In genomic region chr11:116126261-116126660, GRCm38 (mm10) we compare ENCODE assay signal across 22 mouse cellular contexts. TPM values are rescaled to one million over a fixed set of nuclear protein-coding genes. Genes with fewer than 3 reads are reported as not detected.
DNase-seq lines count a peak whose midpoint lies in the region; ATAC-seq and TF ChIP-seq lines count a peak whose summit lies in the region.
"Had no signal": no experiment of that assay in that cellular context is flagged by ENCODE, and none has a peak within 500 bp of the region (broad histone marks: within the 10 kb centered on the region; RNA-seq: fewer than 3 reads in every experiment).

No protein-coding gene starts in this region.

- no peaks in the 10 kb centered on the region for H3K27me3 ChIP-seq in kidney, embryonic 16.5 days (ENCODE audit: insufficient read depth, low read length)
- H3K27me3 ChIP-seq in liver, adult 2 months (ENCODE audit: control insufficient read depth, insufficient read depth, low read length) = no peaks in the 10 kb centered on the region
- no peaks in the 10 kb centered on the region for H3K27me3 ChIP-seq in liver, postnatal 0 days (ENCODE audit: insufficient read depth, low read length)
- H3K27me3 ChIP-seq: CH12.LX; forebrain, embryonic 15.5 days; hindbrain, embryonic 12.5 days; hindbrain, embryonic 15.5 days had no signal

- ATAC-seq in kidney, embryonic 16.5 days (ENCODE audit: low FRiP score, low TSS enrichment) = no peak
- no peak for ATAC-seq in liver, postnatal 0 days
- ATAC-seq: forebrain, embryonic 15.5 days had no signal

- no peak overlapping the region for H3K4me2 ChIP-seq in kidney, embryonic 16.5 days (replicated peaks; ENCODE audit: low read depth, low read length)
- H3K4me2 ChIP-seq in liver, postnatal 0 days (ENCODE audit: low read depth, low read length) = no peak overlapping the region
- H3K4me2 ChIP-seq: forebrain, embryonic 15.5 days had no signal

- no peak for TF ChIP-seq EP300 in liver, postnatal 0 days (IDR thresholded peaks at IDR 0.05; ENCODE audit: low read depth)

- peaks cover 16% of the 10 kb centered on the region for H3K36me3 ChIP-seq in kidney, embryonic 16.5 days (ENCODE audit: insufficient read depth, low read length)
- H3K36me3 ChIP-seq in liver, adult 2 months (ENCODE audit: control insufficient read depth, insufficient read depth, low read length) = peaks cover 21% of the 10 kb centered on the region
- H3K36me3 ChIP-seq in liver, postnatal 0 days (replicated peaks; ENCODE audit: insufficient read depth, low read length) = peaks cover 16% of the 10 kb centered on the region; the same call in 1 of the 2 replicates
- H3K36me3 ChIP-seq: forebrain, embryonic 15.5 days had no signal

- TF ChIP-seq CTCF in liver, adult 2 months (IDR thresholded peaks at IDR 0.05; ENCODE audit: low read depth, low read length) = no peak
- no peak for TF ChIP-seq CTCF in liver, postnatal 0 days (IDR thresholded peaks at IDR 0.05; ENCODE audit: low read depth)

- H3K4me3 ChIP-seq in kidney, embryonic 16.5 days (ENCODE audit: low read length) = no peak overlapping the region
- H3K4me3 ChIP-seq in liver, adult 2 months (ENCODE audit: insufficient read depth, low read depth, low read length) = no peak overlapping the region
- H3K4me3 ChIP-seq in liver, postnatal 0 days (ENCODE audit: low read depth, low read length) = no peak overlapping the region
- H3K4me3 ChIP-seq: erythroblast, embryonic 14.5 days; forebrain, embryonic 12.5 days; forebrain, embryonic 15.5 days; heart, adult 2 months; hindbrain, embryonic 12.5 days; hindbrain, embryonic 15.5 days had no signal

- no peak overlapping the region for H3K9ac ChIP-seq in kidney, embryonic 16.5 days (replicated peaks; ENCODE audit: low read length)
- H3K9ac ChIP-seq in liver, adult 2 months (ENCODE audit: low read depth, low read length) = no peak overlapping the region
- H3K9ac ChIP-seq in liver, postnatal 0 days (replicated peaks) = no peak overlapping the region
- H3K9ac ChIP-seq: forebrain, embryonic 12.5 days; forebrain, embryonic 15.5 days; hindbrain, embryonic 12.5 days; hindbrain, embryonic 15.5 days had no signal

- no peak overlapping the region for H3K27ac ChIP-seq in kidney, embryonic 16.5 days (ENCODE audit: low read length)
- H3K27ac ChIP-seq in liver, adult 2 months (replicated peaks; ENCODE audit: insufficient read depth, low read depth, low read length) = no peak overlapping the region; the same call in 1 of the 2 replicates
- no peak overlapping the region for H3K27ac ChIP-seq in liver, postnatal 0 days (ENCODE audit: low read depth)
- H3K27ac ChIP-seq: forebrain, embryonic 12.5 days; forebrain, embryonic 15.5 days; heart, adult 2 months; hindbrain, embryonic 12.5 days; hindbrain, embryonic 15.5 days had no signal

- WGBS in kidney, embryonic 16.5 days = 92% methylated on average over 15 of the region's 15 CpGs
- 57% methylated on average over 15 of the region's 15 CpGs for WGBS in liver, adult 2 months
- WGBS in liver, postnatal 0 days (ENCODE audit: insufficient replicate concordance) = 82% methylated on average over 15 of the region's 15 CpGs

- peak; percentile 28 for DNase-seq in cerebellum, adult 9-11 months
- DNase-seq in cerebellum, adult 18-20 months = no peak
- peak; percentile 20 for DNase-seq in kidney, postnatal 10 days
- DNase-seq in liver, adult 2 months (ENCODE audit: extremely low read depth, low read depth, low spot score) = peak; percentile 65
- DNase-seq in liver, postnatal 0 days = no peak
- no peak for DNase-seq in layer of hippocampus, postnatal 14 days (ENCODE audit: low spot score in 2 of 2)
- DNase-seq: adrenal gland, adult 2 months; adrenal gland, postnatal 14 days; B cell, adult 2 months; cerebellum, adult 11 months; cerebellum, adult 8-10 months; embryo, embryonic 11 days; gastrocnemius, postnatal 25 days; heart, adult 2 months had no signal

- H3K9me3 ChIP-seq in kidney, embryonic 16.5 days (ENCODE audit: low read length) = peaks cover 6% of the 10 kb centered on the region; the same call in 1 of the 2 replicates
- no peaks in the 10 kb centered on the region for H3K9me3 ChIP-seq in liver, postnatal 0 days (ENCODE audit: low read length)
- H3K9me3 ChIP-seq: forebrain, embryonic 12.5 days; forebrain, embryonic 15.5 days; heart, embryonic 10.5 days; hindbrain, embryonic 12.5 days; hindbrain, embryonic 15.5 days had no signal

- peaks cover 35% of the 10 kb centered on the region for H3K4me1 ChIP-seq in kidney, embryonic 16.5 days (ENCODE audit: insufficient read depth, low read length)
- H3K4me1 ChIP-seq in liver, adult 2 months (ENCODE audit: control insufficient read depth, insufficient read depth, low read length) = peaks cover 33% of the 10 kb centered on the region
- H3K4me1 ChIP-seq in liver, postnatal 0 days (ENCODE audit: insufficient read depth) = peaks cover 21% of the 10 kb centered on the region

- peaks cover 8% of the 10 kb centered on the region; the same call in 1 of the 2 replicates for H3K79me2 ChIP-seq in liver, adult 2 months (ENCODE audit: control insufficient read depth, insufficient read depth, low read length)

- TF ChIP-seq POLR2A in liver, adult 2 months (IDR thresholded peaks at IDR 0.05; ENCODE audit: extremely low read depth, insufficient read depth, low read length) = no peak

RNA-seq across cellular contexts. Expression of gene Trim47, which starts 0.7 kb away (rescaled TPM):
- polyA plus RNA-seq in kidney, embryonic 16.5 days (2015; fragmentation: Nextera tagmentation; extraction: Ambion mirVana) = 23.9 and 31.2 TPM in 2 replicates
- total RNA-seq in liver, adult 2 months (2014; rRNA removed) = 2.9 and 6.6 TPM in 2 replicates
- polyA plus RNA-seq in liver, adult 2 months (2012; rRNA removed) = 4.2 and 4.6 TPM in 2 replicates
- 5.7 and 7.4 TPM in 2 replicates for polyA plus RNA-seq in liver, postnatal 0 days (2015; fragmentation: Nextera tagmentation; extraction: Ambion mirVana)
- total RNA-seq in layer of hippocampus, postnatal 14 days (2021) = 1 to 10 TPM; 5.7 to 7.8 TPM

RNA-seq across cellular contexts. Expression of gene Trim65, which starts 4.7 kb away (rescaled TPM):
- 4.9 and 6.3 TPM in 2 replicates for polyA plus RNA-seq in kidney, embryonic 16.5 days (2015; fragmentation: Nextera tagmentation; extraction: Ambion mirVana)
- total RNA-seq in liver, adult 2 months (2014; rRNA removed) = 3.9 and 5.8 TPM in 2 replicates
- polyA plus RNA-seq in liver, adult 2 months (2012; rRNA removed) = 7.7 and 8.3 TPM in 2 replicates
- polyA plus RNA-seq in liver, postnatal 0 days (2015; fragmentation: Nextera tagmentation; extraction: Ambion mirVana) = 1.1 and 1.2 TPM in 2 replicates
- 1 to 10 TPM; 6.0 to 6.6 TPM for total RNA-seq in layer of hippocampus, postnatal 14 days (2021)

RNA-seq across cellular contexts. Expression of gene Mrpl38, which starts 12.4 kb away (rescaled TPM):
- 119 and 120 TPM in 2 replicates for polyA plus RNA-seq in kidney, embryonic 16.5 days (2015; fragmentation: Nextera tagmentation; extraction: Ambion mirVana)
- total RNA-seq in liver, adult 2 months (2014; rRNA removed) = 26.4 and 40.2 TPM in 2 replicates
- 63.7 and 77.7 TPM in 2 replicates for polyA plus RNA-seq in liver, adult 2 months (2012; rRNA removed)
- 43.9 and 44.0 TPM in 2 replicates for polyA plus RNA-seq in liver, postnatal 0 days (2015; fragmentation: Nextera tagmentation; extraction: Ambion mirVana)
- total RNA-seq in layer of hippocampus, postnatal 14 days (2021) = 10 to 100 TPM; 55.3 to 63.7 TPM

RNA-seq across cellular contexts. Expression of gene Wbp2, which starts 39.5 kb away (rescaled TPM):
- 99.4 and 123 TPM in 2 replicates for polyA plus RNA-seq in kidney, embryonic 16.5 days (2015; fragmentation: Nextera tagmentation; extraction: Ambion mirVana)
- 14.8 and 24.8 TPM in 2 replicates for total RNA-seq in liver, adult 2 months (2014; rRNA removed)
- 166 and 179 TPM in 2 replicates for polyA plus RNA-seq in liver, adult 2 months (2012; rRNA removed)
- 63.3 and 65.0 TPM in 2 replicates for polyA plus RNA-seq in liver, postnatal 0 days (2015; fragmentation: Nextera tagmentation; extraction: Ambion mirVana)
- 100 to 1,000 TPM; 287 to 295 TPM for total RNA-seq in layer of hippocampus, postnatal 14 days (2021)

RNA-seq across cellular contexts. Expression of gene Fbf1, which starts 41.7 kb away (rescaled TPM):
- polyA plus RNA-seq in kidney, embryonic 16.5 days (2015; fragmentation: Nextera tagmentation; extraction: Ambion mirVana) = 38.7 and 45.6 TPM in 2 replicates
- 5.6 and 9.0 TPM in 2 replicates for total RNA-seq in liver, adult 2 months (2014; rRNA removed)
- polyA plus RNA-seq in liver, adult 2 months (2012; rRNA removed) = 3.6 and 4.5 TPM in 2 replicates
- polyA plus RNA-seq in liver, postnatal 0 days (2015; fragmentation: Nextera tagmentation; extraction: Ambion mirVana) = 2.2 and 2.3 TPM in 2 replicates
- total RNA-seq in layer of hippocampus, postnatal 14 days (2021) = 100 to 1,000 TPM in 1 of 2 experiments, 10 to 100 TPM in 1; 87.9 to 102 TPM

Comparison
In these comparisons a context has a peak if more than half of its experiments do, and no peak if none do; other contexts are left out.
1. DNase-seq: peak in cerebellum, adult 9-11 months (single experiment), kidney, postnatal 10 days (single experiment) and liver, adult 2 months (single experiment); none in cerebellum, adult 18-20 months (0 of 2), liver, postnatal 0 days (single experiment) and layer of hippocampus, postnatal 14 days (0 of 2).